In the genomic region with DNA sequence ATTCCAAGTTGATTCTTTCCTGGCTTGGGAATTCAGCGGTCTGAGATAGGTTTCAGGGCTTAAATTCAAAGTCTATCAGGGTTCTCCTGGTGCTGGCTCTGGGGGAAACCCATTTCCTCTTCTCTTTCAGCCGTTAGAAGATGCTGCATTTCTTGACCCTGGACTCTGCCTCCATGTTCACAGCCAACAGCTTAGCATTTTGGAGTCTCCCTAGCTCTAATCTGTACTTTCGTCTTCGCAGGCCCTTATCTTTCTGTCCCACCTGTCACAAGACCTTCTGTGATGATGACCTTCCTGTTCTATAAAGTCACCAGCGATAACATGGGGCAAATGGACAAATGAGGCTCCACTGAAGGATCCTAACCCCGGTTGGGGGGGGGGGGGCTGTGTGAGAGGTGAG, we compare ENCODE assay signal across 14 mouse cellular contexts. TPM values are rescaled to one million over a fixed set of nuclear protein-coding genes. Genes with fewer than 3 reads are reported as not detected.
DNase-seq lines count a peak whose midpoint lies in the region; ATAC-seq and TF ChIP-seq lines count a peak whose summit lies in the region.
"Had no signal": no experiment of that assay in that cellular context is flagged by ENCODE, and none has a peak within 500 bp of the region (broad histone marks: within the 10 kb centered on the region; RNA-seq: fewer than 3 reads in every experiment).

No protein-coding gene starts in this region.

- H3K27me3 ChIP-seq in intestine, embryonic 15.5 days (replicated peaks): no peaks in the 10 kb centered on the region
- no peaks in the 10 kb centered on the region; the same call in 1 of the 2 replicates for H3K27me3 ChIP-seq in intestine, embryonic 16.5 days (replicated peaks; ENCODE audit: control insufficient read depth, insufficient read depth, low read length)
- no peaks in the 10 kb centered on the region for H3K27me3 ChIP-seq in liver, embryonic 14.5 days (ENCODE audit: control insufficient read depth, insufficient read depth, low read length)
- H3K27me3 ChIP-seq: megakaryocyte, embryonic 14.5 days had no signal

- peak; percentile 93 to 96 (median 95) for DNase-seq in liver, embryonic 14.5 days (ENCODE audit: low read depth in 3 of 3, low spot score in 3 of 3)
- DNase-seq in yolk sac, embryonic 10.5 days (ENCODE audit: low spot score): peak; percentile 9
- DNase-seq in urinary bladder, postnatal 10 days (ENCODE audit: low spot score): no peak
- no peak for DNase-seq in urinary bladder, postnatal 36 days (ENCODE audit: low spot score in 2 of 2)
- DNase-seq: adrenal gland, postnatal 36 days; cerebellum, adult 11-12 months; forebrain, postnatal 0 days; thymus, adult 2 months had no signal

- no peak overlapping the region for H3K4me2 ChIP-seq in intestine, embryonic 15.5 days (replicated peaks)
- no peak overlapping the region for H3K4me2 ChIP-seq in intestine, embryonic 16.5 days (ENCODE audit: low read depth, low read length)
- peak overlapping the region; percentile 60 for H3K4me2 ChIP-seq in liver, embryonic 14.5 days (ENCODE audit: low read depth)

- H3K36me3 ChIP-seq in intestine, embryonic 15.5 days: no peaks in the 10 kb centered on the region
- H3K36me3 ChIP-seq in intestine, embryonic 16.5 days (ENCODE audit: control insufficient read depth, insufficient read depth, low read length): no peaks in the 10 kb centered on the region
- H3K36me3 ChIP-seq in liver, embryonic 14.5 days (replicated peaks; ENCODE audit: control insufficient read depth, insufficient read depth, low read depth): no peaks in the 10 kb centered on the region

- H3K9ac ChIP-seq in intestine, embryonic 15.5 days: no peak overlapping the region
- no peak overlapping the region for H3K9ac ChIP-seq in intestine, embryonic 16.5 days (ENCODE audit: low read depth, low read length)
- peak overlapping the region; percentile 39 for H3K9ac ChIP-seq in liver, embryonic 14.5 days (replicated peaks)
- H3K9ac ChIP-seq: forebrain, postnatal 0 days had no signal

- TF ChIP-seq EP300 in liver, embryonic 14.5 days (IDR thresholded peaks at IDR 0.05; ENCODE audit: low read depth): peak; percentile 96

- peak; percentile 47; the same call in 1 of the 2 replicates for ATAC-seq in intestine, embryonic 15.5 days
- no peak for ATAC-seq in intestine, embryonic 16.5 days
- ATAC-seq in common myeloid progenitor, adult 5-6 weeks (replicated peaks; ENCODE audit: low read depth, poor library complexity, severe bottlenecking): peak; percentile 92
- ATAC-seq in liver, embryonic 14.5 days (ENCODE audit: insufficient read depth): peak; percentile 99
- ATAC-seq: activated CD4-positive, CD25-positive, alpha-beta regulatory T cell, adult 4 months; forebrain, postnatal 0 days had no signal

- H3K9me3 ChIP-seq in intestine, embryonic 15.5 days: no peaks in the 10 kb centered on the region
- no peaks in the 10 kb centered on the region for H3K9me3 ChIP-seq in intestine, embryonic 16.5 days (ENCODE audit: control insufficient read depth, low read length)
- no peaks in the 10 kb centered on the region for H3K9me3 ChIP-seq in liver, embryonic 14.5 days (ENCODE audit: control insufficient read depth, low read length)
- H3K9me3 ChIP-seq: megakaryocyte, embryonic 14.5 days had no signal

- 76% methylated on average over 6 of the region's 6 CpGs for WGBS in intestine, embryonic 15.5 days
- 77% methylated on average over 6 of the region's 6 CpGs for WGBS in intestine, embryonic 16.5 days
- WGBS in liver, embryonic 14.5 days (ENCODE audit: insufficient replicate concordance): 10% methylated on average over 6 of the region's 6 CpGs

- H3K4me1 ChIP-seq in intestine, embryonic 15.5 days (replicated peaks): no peaks in the 10 kb centered on the region
- no peaks in the 10 kb centered on the region for H3K4me1 ChIP-seq in intestine, embryonic 16.5 days (ENCODE audit: control insufficient read depth, insufficient read depth, low read length)
- H3K4me1 ChIP-seq in liver, embryonic 14.5 days (replicated peaks; ENCODE audit: control insufficient read depth in 2 of 2, insufficient read depth in 2 of 2, low read length in 1 of 2): peaks cover 24 to 37% of the 10 kb centered on the region in 2 experiments

- no peak overlapping the region for H3K27ac ChIP-seq in intestine, embryonic 15.5 days
- H3K27ac ChIP-seq in intestine, embryonic 16.5 days (ENCODE audit: low read length): no peak overlapping the region
- H3K27ac ChIP-seq in liver, embryonic 14.5 days: peak overlapping the region; percentile 79

- no peak overlapping the region for H3K4me3 ChIP-seq in intestine, embryonic 15.5 days (replicated peaks)
- no peak overlapping the region for H3K4me3 ChIP-seq in intestine, embryonic 16.5 days (ENCODE audit: low read length)
- H3K4me3 ChIP-seq in liver, embryonic 14.5 days (ENCODE audit: insufficient read depth in 1 of 2, low read depth in 2 of 2, low read length in 2 of 2): peak overlapping the region; percentile 20 to 56; a peak in 3 of 4 replicates
- H3K4me3 ChIP-seq: megakaryocyte, embryonic 14.5 days had no signal

- no peak for TF ChIP-seq CTCF in liver, embryonic 14.5 days (IDR thresholded peaks at IDR 0.05; ENCODE audit: low read depth)

RNA-seq across cellular contexts. Expression of a gene that starts 13.3 kb away (rescaled TPM):
- polyA plus RNA-seq in intestine, embryonic 15.5 days (2015; fragmentation: Nextera tagmentation; extraction: Ambion mirVana): 0.31 and 0.63 TPM in 2 replicates
- polyA plus RNA-seq in intestine, embryonic 16.5 days (2015; fragmentation: Nextera tagmentation; extraction: Ambion mirVana): 0.15 and 0.27 TPM in 2 replicates
- total RNA-seq in common myeloid progenitor, adult 5-6 weeks (2017): not detected in 2 replicates
- 0.22 and 0.28 TPM in 2 replicates for polyA plus RNA-seq in liver, embryonic 14.5 days (2012; rRNA removed)
- 0.22 and 0.28 TPM in 2 replicates for polyA plus RNA-seq in liver, embryonic 14.5 days (2014; fragmentation: Nextera tagmentation; extraction: Ambion mirVana)
- total RNA-seq: liver, adult 2 months had no signal

RNA-seq across cellular contexts. Expression of a gene that starts 13.5 kb away (rescaled TPM):
- 8.9 and 9.2 TPM in 2 replicates for polyA plus RNA-seq in intestine, embryonic 15.5 days (2015; fragmentation: Nextera tagmentation; extraction: Ambion mirVana)
- 7.6 and 8.4 TPM in 2 replicates for polyA plus RNA-seq in intestine, embryonic 16.5 days (2015; fragmentation: Nextera tagmentation; extraction: Ambion mirVana)
- 30.1 and 51.8 TPM in 2 replicates for total RNA-seq in common myeloid progenitor, adult 5-6 weeks (2017)
- polyA plus RNA-seq in liver, embryonic 14.5 days (2012; rRNA removed): 10.7 and 16.6 TPM in 2 replicates
- 15.2 and 17.4 TPM in 2 replicates for polyA plus RNA-seq in liver, embryonic 14.5 days (2014; fragmentation: Nextera tagmentation; extraction: Ambion mirVana)

Comparison
In these comparisons a context has a peak if more than half of its experiments do, and no peak if none do; other contexts are left out.
1. H3K4me3 ChIP-seq: peak in liver, embryonic 14.5 days (2 of 2); none in intestine, embryonic 15.5 days (single experiment) and intestine, embryonic 16.5 days (single experiment).
2. DNase-seq: peak in liver, embryonic 14.5 days (3 of 3) and yolk sac, embryonic 10.5 days (single experiment); none in urinary bladder, postnatal 10 days (single experiment) and urinary bladder, postnatal 36 days (0 of 2).